Mouse (Mus musculus): ENCODE measurements at regions not wholly inside any gene's neighbourhood (a gene's known extent, or its start where the extent isn't known, plus 50 kb on each side); places are given as distances from the start of the nearest gene placed in this dataset.

GRCm38 (mm10) chr1:125488915-125489730, 53.6 kb upstream of the Actr3 start:
- H3K4me3 ChIP-seq = no peak overlapping the region
- H3K9me3 ChIP-seq = 0 out of 2 replicates have a peak, but pooled peaks cover 6% of the 10 kb centered on the region
- 50% methylated on average over 5 of the region's 5 CpGs for WGBS
- no peak overlapping the region for H3K4me2 ChIP-seq
- no peaks in the 10 kb centered on the region for H3K27me3 ChIP-seq (replicated peaks)
- ATAC-seq (ENCODE audit: extremely low read depth, insufficient number of reproducible peaks, low FRiP score, low TSS enrichment) = no peak
- H3K36me3 ChIP-seq = no peaks in the 10 kb centered on the region
- peaks cover 27% of the 10 kb centered on the region for H3K4me1 ChIP-seq
- H3K27ac ChIP-seq (replicated peaks) = peak overlapping the region; percentile 48; the same call in 1 of the 2 replicates
- no peak overlapping the region for H3K9ac ChIP-seq

DNA sequence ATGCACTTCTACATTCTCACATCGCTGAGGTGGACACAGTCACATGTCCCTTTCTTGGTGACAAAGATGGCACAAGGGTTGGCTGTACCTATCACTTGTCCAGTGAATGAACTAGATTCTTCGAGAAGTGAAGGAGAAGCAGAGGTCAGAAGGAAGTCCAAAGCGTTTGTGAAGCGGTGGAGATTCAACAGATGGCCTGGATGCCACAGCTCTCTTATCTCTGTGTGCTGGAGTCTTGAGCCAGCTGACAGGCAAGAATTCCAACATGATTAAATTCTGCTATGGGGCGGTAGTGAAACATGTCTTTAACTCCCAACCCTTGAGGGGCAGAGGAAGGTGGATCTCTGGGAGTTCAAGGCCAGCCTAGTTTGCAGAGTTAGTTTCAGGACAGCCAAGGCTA, 55.5 kb upstream of the Actr3 start:
- Histone ChIP-seq H3K9me3 (0 out of 2 replicates have a peak, but pooled peaks cover 6% of the 10 kb centered on the region), H3K4me2 (no peak overlapping the region), H3K27ac (replicated peaks) (peak overlapping the region; percentile 82), H3K4me1 (peaks cover 27% of the 10 kb centered on the region), H3K27me3 (replicated peaks) (no peaks in the 10 kb centered on the region), H3K36me3 (no peaks in the 10 kb centered on the region), H3K4me3 (no peak overlapping the region), H3K9ac (no peak overlapping the region)
- WGBS = 14% methylated on average over 5 of the region's 5 CpGs
- ATAC-seq (ENCODE audit: extremely low read depth, insufficient number of reproducible peaks, low FRiP score, low TSS enrichment) = no peak

- H3K4me1 ChIP-seq = peaks cover 20% of the 10 kb centered on the region
- 80% methylated on average over 6 of the region's 6 CpGs for WGBS
- H3K4me2 ChIP-seq = no peak overlapping the region
- no peak for ATAC-seq (ENCODE audit: extremely low read depth, insufficient number of reproducible peaks, low FRiP score, low TSS enrichment)
- no peak overlapping the region for H3K9ac ChIP-seq
- H3K4me3 ChIP-seq = no peak overlapping the region
- H3K9me3 ChIP-seq = 0 out of 2 replicates have a peak, but pooled peaks cover 12% of the 10 kb centered on the region
- no peaks in the 10 kb centered on the region for H3K36me3 ChIP-seq
- H3K27me3 ChIP-seq (replicated peaks) = no peaks in the 10 kb centered on the region
- no peak overlapping the region for H3K27ac ChIP-seq (replicated peaks)
Observed at GRCm38 (mm10) chr1:125494598-125494997, 59.1 kb upstream of the Actr3 start.

GRCm38 (mm10) chr1:125495320-125496083, 60.0 kb upstream of the Actr3 start:
- H3K9ac ChIP-seq = no peak overlapping the region
- H3K36me3 ChIP-seq = no peaks in the 10 kb centered on the region
- peaks cover 12% of the 10 kb centered on the region for H3K4me1 ChIP-seq
- no peak for ATAC-seq (ENCODE audit: extremely low read depth, insufficient number of reproducible peaks, low FRiP score, low TSS enrichment)
- H3K27me3 ChIP-seq (replicated peaks) = no peaks in the 10 kb centered on the region
- H3K4me3 ChIP-seq = no peak overlapping the region
- H3K27ac ChIP-seq (replicated peaks) = no peak overlapping the region
- 86% methylated on average over 11 of the region's 13 CpGs for WGBS
- 0 out of 2 replicates have a peak, but pooled peaks cover 12% of the 10 kb centered on the region for H3K9me3 ChIP-seq
- H3K4me2 ChIP-seq = no peak overlapping the region

- Histone ChIP-seq H3K4me1 (no peaks in the 10 kb centered on the region), H3K9ac (no peak overlapping the region), H3K36me3 (no peaks in the 10 kb centered on the region), H3K9me3 (0 out of 2 replicates have a peak, but pooled peaks cover 6% of the 10 kb centered on the region), H3K4me2 (no peak overlapping the region), H3K27me3 (replicated peaks) (no peaks in the 10 kb centered on the region), H3K27ac (replicated peaks) (no peak overlapping the region), H3K4me3 (no peak overlapping the region)
- WGBS = 78% methylated on average over 9 of the region's 9 CpGs
- no peak for ATAC-seq (ENCODE audit: extremely low read depth, insufficient number of reproducible peaks, low FRiP score, low TSS enrichment)
Observed at GRCm38 (mm10) chr1:125497006-125497405, 61.5 kb upstream of the Actr3 start.

DNA sequence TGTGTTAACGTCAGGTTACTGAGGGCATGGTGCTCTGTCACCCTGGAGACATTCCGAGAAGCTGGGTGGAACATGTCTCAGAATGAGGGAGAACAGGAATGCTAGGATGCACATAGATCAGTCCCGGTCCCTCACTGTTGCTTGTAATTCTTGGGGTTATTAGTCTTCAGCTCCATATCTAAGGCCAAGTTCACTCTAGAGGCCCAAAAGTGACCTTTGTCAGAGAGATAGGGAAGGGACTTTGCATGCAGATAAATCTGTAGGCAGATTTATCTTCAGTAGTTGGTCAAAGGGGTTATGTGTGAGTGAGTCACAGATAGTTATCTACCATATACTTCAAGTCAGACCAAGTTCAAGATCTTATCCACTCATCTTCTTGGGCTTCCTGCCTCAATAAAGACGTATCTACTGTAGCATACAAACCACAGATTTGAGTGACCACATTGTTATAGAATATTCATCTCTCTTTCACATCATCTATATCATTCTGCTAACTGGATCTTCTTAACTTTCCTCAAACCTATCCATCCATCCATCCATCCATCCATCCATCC, 58.4 kb upstream of the Slc35f5 start:
- WGBS = 74% methylated on average over 4 of the region's 4 CpGs
- no peak overlapping the region for H3K9ac ChIP-seq
- H3K36me3 ChIP-seq = no peaks in the 10 kb centered on the region
- no peak overlapping the region for H3K4me3 ChIP-seq
- H3K4me2 ChIP-seq = no peak overlapping the region
- 0 out of 2 replicates have a peak, but pooled peaks cover 6% of the 10 kb centered on the region for H3K9me3 ChIP-seq
- ATAC-seq (ENCODE audit: extremely low read depth, insufficient number of reproducible peaks, low FRiP score, low TSS enrichment) = no peak
- no peaks in the 10 kb centered on the region for H3K27me3 ChIP-seq (replicated peaks)
- no peak overlapping the region for H3K27ac ChIP-seq (replicated peaks)
- H3K4me1 ChIP-seq = 0 out of 2 replicates have a peak, but pooled peaks cover 6% of the 10 kb centered on the region

- H3K9ac ChIP-seq = no peak overlapping the region
- no peak overlapping the region for H3K27ac ChIP-seq (replicated peaks)
- no peaks in the 10 kb centered on the region for H3K36me3 ChIP-seq
- no peaks in the 10 kb centered on the region for H3K27me3 ChIP-seq (replicated peaks)
- WGBS = 80% methylated on average over 4 of the region's 4 CpGs
- ATAC-seq (ENCODE audit: extremely low read depth, insufficient number of reproducible peaks, low FRiP score, low TSS enrichment) = no peak
- no peak overlapping the region for H3K4me2 ChIP-seq
- no peaks in the 10 kb centered on the region for H3K9me3 ChIP-seq
- H3K4me3 ChIP-seq = no peak overlapping the region
- 0 out of 2 replicates have a peak, but pooled peaks cover 6% of the 10 kb centered on the region for H3K4me1 ChIP-seq
Observed at GRCm38 (mm10) chr1:125503878-125504277, 56.5 kb upstream of the Slc35f5 start.

GRCm38 (mm10) chr1:125507786-125508514, 52.4 kb upstream of the Slc35f5 start:
- Histone ChIP-seq H3K9me3 (no peaks in the 10 kb centered on the region), H3K4me3 (no peak overlapping the region), H3K36me3 (no peaks in the 10 kb centered on the region), H3K9ac (no peak overlapping the region), H3K27ac (replicated peaks) (no peak overlapping the region), H3K27me3 (replicated peaks) (no peaks in the 10 kb centered on the region), H3K4me2 (no peak overlapping the region), H3K4me1 (0 out of 2 replicates have a peak, but pooled peaks cover 6% of the 10 kb centered on the region)
- no peak for ATAC-seq (ENCODE audit: extremely low read depth, insufficient number of reproducible peaks, low FRiP score, low TSS enrichment)
- 65% methylated on average over 3 of the region's 5 CpGs for WGBS

DNA sequence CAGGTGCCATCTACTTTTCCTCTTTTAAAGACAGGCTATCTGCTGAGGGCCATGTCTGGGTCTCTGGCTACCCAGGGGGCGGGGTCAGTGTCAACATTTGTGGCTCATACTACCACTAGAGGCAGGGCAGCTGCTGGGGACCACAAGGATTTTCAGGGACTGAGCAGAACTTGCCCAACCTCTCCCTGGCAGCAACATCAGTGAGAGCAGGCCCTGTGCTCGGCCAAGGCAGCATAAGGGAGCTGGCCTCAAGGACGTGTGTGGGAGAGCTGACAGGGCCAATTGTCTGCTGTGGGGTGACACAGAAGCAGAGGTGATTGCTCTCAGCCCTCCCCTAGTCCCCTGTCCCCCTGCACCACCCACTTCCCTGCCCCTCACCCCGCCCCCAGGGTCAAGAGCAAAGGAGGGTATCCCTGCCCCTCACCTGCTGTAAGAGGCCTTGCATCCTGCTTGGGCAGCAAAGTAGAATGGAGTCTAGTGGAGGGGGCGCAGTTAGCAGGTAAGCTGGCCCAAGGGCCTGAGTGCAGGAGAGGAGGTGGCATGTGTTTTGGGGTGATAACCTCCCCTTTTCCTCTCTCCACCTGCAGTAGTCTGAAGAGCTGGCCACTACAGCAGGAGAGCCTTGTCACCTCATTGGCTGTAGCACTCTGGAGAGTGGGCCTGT, 51.7 kb upstream of the Slc35f5 start:
- no peak for ATAC-seq (ENCODE audit: extremely low read depth, insufficient number of reproducible peaks, low FRiP score, low TSS enrichment)
- Histone ChIP-seq H3K4me1 (0 out of 2 replicates have a peak, but pooled peaks cover 6% of the 10 kb centered on the region), H3K9me3 (no peaks in the 10 kb centered on the region), H3K9ac (no peak overlapping the region), H3K4me3 (no peak overlapping the region), H3K36me3 (no peaks in the 10 kb centered on the region), H3K27ac (replicated peaks) (no peak overlapping the region), H3K27me3 (replicated peaks) (no peaks in the 10 kb centered on the region), H3K4me2 (no peak overlapping the region)
- WGBS = 72% methylated on average over 5 of the region's 5 CpGs
